Mouse (Mus musculus) lung, embryonic 16.5 days (tissue): ENCODE measurements at regions not wholly inside any gene's neighbourhood (a gene's known extent, or its start where the extent isn't known, plus 50 kb on each side); places are given as distances from the start of the nearest gene placed in this dataset.

Experiments used
- ATAC-seq: fragments of 200-750 bp; cut with Nextera tagmentation; 2 replicates; pipeline ENCODE4 v1.8.0; 2017; ENCODE audit warnings: low read depth, mild to moderate bottlenecking, moderate library complexity
- H3K27ac ChIP-seq: fragments of 300-500 bp; sonication (generic); 2 replicates; pipeline ENCODE4 v1.5.1; 2014; ENCODE audit warnings: mild to moderate bottlenecking, control low read depth, low read length
- H3K27me3 ChIP-seq: fragments of 300-500 bp; sonication (generic); 2 replicates; pipeline ENCODE4 v1.6.1; 2014; ENCODE audit warnings: low read depth, low read length, mixed read lengths; ENCODE audit not compliant: control insufficient read depth, insufficient read depth
- H3K36me3 ChIP-seq: fragments of 300-500 bp; sonication (generic); 2 replicates; pipeline ENCODE4 v1.6.1; 2014; ENCODE audit warnings: low read length; ENCODE audit not compliant: control insufficient read depth, insufficient read depth
- H3K4me1 ChIP-seq: fragments of 300-500 bp; sonication (generic); replicated peaks from 2 replicates; pipeline ENCODE4 v1.6.1; 2014; ENCODE audit warnings: low read length, mixed read lengths; ENCODE audit not compliant: control insufficient read depth, insufficient read depth
- H3K4me2 ChIP-seq: fragments of 300-500 bp; sonication (generic); 2 replicates; pipeline ENCODE4 v1.6.1; 2014; ENCODE audit warnings: low read depth, low read length, control low read depth
- H3K4me3 ChIP-seq: fragments of 300-500 bp; sonication (generic); 2 replicates; pipeline ENCODE4 v1.5.1; 2014; ENCODE audit warnings: mild to moderate bottlenecking, low read length, control low read depth
- H3K9ac ChIP-seq: fragments of 300-500 bp; sonication (generic); 2 replicates; pipeline ENCODE4 v1.6.1; 2014; ENCODE audit warnings: low read length, control low read depth
- H3K9me3 ChIP-seq: fragments of 300-500 bp; sonication (generic); 2 replicates; pipeline ENCODE4 v1.6.1; 2016; ENCODE audit warnings: low read length; ENCODE audit not compliant: control insufficient read depth
- WGBS: fragments of 180-500 bp; shearing (Covaris S2); extraction: QIAGEN DNeasy Blood & Tissue Kit; methylation state at CpG from one replicate; pipeline ENCODE4 v1.1.7; 2014; 5-methylcytosine and 5-hydroxymethylcytosine counted together

DNA sequence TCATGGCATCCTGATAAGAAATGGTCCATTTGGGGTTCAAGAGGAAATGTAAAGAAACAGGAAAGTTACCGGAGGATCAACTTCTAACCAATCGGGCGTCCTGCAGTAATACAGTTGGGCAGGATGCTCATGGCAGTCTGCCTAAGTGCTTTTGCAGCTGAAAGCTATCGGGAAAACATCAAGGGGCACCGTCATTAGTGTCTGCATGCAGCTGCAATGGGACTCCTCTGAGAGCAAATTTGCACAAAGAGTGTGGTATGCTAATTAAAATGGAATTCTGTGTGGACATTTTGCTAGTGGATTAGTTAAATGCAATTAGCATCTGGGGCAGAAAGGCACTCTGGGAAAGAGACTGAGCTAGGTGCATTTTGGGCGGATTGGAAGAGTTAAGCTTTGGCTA is 160.3 kb downstream of the Utp18 start:
- Histone ChIP-seq H3K9ac (no peak overlapping the region), H3K9me3 (no peaks in the 10 kb centered on the region), H3K27me3 (no peaks in the 10 kb centered on the region), H3K4me2 (no peak overlapping the region), H3K27ac (no peak overlapping the region), H3K4me3 (no peak overlapping the region), H3K36me3 (no peaks in the 10 kb centered on the region), H3K4me1 (no peaks in the 10 kb centered on the region)
- WGBS, result 64% methylated on average over 6 of the region's 6 CpGs
- ATAC-seq, result no peak

GRCm38 (mm10) chr11:93719141-93719540 is 166.4 kb downstream of the Utp18 start:
- Histone ChIP-seq H3K4me2 (no peak overlapping the region), H3K9ac (no peak overlapping the region), H3K27ac (no peak overlapping the region), H3K9me3 (no peaks in the 10 kb centered on the region), H3K27me3 (no peaks in the 10 kb centered on the region), H3K36me3 (no peaks in the 10 kb centered on the region), H3K4me1 (no peaks in the 10 kb centered on the region), H3K4me3 (no peak overlapping the region)
- ATAC-seq, result no peak
- 77% methylated on average over 2 of the region's 2 CpGs for WGBS

GRCm38 (mm10) chr11:93709686-93710085 is 175.9 kb downstream of the Utp18 start:
- ATAC-seq, result no peak
- H3K27ac ChIP-seq, result no peak overlapping the region
- H3K4me3 ChIP-seq, result no peak overlapping the region
- no peak overlapping the region for H3K9ac ChIP-seq
- H3K4me1 ChIP-seq, result no peaks in the 10 kb centered on the region
- 54% methylated on average over 4 of the region's 4 CpGs for WGBS
- H3K36me3 ChIP-seq, result no peaks in the 10 kb centered on the region
- no peak overlapping the region for H3K4me2 ChIP-seq
- H3K9me3 ChIP-seq, result no peaks in the 10 kb centered on the region
- H3K27me3 ChIP-seq, result no peaks in the 10 kb centered on the region

DNA sequence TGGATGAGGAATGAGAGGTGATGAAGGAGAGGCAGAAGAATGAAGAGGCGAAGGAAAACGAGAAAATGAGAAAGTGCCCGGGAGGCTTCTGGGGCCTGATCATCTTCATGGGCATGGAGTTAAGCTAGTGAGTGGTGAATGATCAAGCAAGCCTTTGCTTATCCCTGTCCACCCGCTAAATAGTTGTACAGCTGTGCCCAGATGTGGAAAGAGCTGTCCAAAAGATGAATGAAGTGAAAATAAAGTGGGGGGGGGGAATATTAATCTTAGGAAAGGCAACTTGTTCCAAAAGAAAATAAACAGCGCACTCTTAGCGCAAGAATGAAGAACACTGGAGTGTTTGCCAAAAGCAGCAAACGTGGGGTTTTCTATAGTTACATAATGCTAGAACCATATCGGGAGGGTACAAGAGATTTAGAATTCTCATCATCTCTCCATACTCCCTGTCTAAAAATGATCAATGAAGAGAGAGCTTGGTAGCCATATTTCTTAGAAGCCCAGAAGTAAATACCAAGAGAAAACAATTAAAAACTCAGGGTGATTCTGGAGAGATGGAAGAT is 188.5 kb downstream of the Utp18 start:
- peak; percentile 80 for ATAC-seq
- 39% methylated on average over 8 of the region's 8 CpGs for WGBS
- no peak overlapping the region for H3K4me2 ChIP-seq

GRCm38 (mm10) chr11:93696096-93696890 is 189.3 kb downstream of the Utp18 start:
- Histone ChIP-seq H3K36me3 (no peaks in the 10 kb centered on the region), H3K9me3 (no peaks in the 10 kb centered on the region), H3K4me1 (no peaks in the 10 kb centered on the region), H3K4me2 (no peak overlapping the region), H3K27me3 (no peaks in the 10 kb centered on the region), H3K27ac (no peak overlapping the region), H3K9ac (no peak overlapping the region), H3K4me3 (no peak overlapping the region)
- no peak for ATAC-seq
- WGBS, result 60% methylated on average over 12 of the region's 12 CpGs

More for the DNA sequence above, 188.5 kb downstream of the Utp18 start:
- H3K27me3 ChIP-seq, result no peaks in the 10 kb centered on the region
- H3K4me1 ChIP-seq, result no peaks in the 10 kb centered on the region
- no peak overlapping the region for H3K9ac ChIP-seq
- H3K36me3 ChIP-seq, result no peaks in the 10 kb centered on the region
- no peak overlapping the region for H3K27ac ChIP-seq
- H3K9me3 ChIP-seq, result no peaks in the 10 kb centered on the region
- no peak overlapping the region for H3K4me3 ChIP-seq

GRCm38 (mm10) chr11:93683691-93684090 is 201.9 kb downstream of the Utp18 start:
- H3K36me3 ChIP-seq, result no peaks in the 10 kb centered on the region
- WGBS, result 67% methylated on average over 5 of the region's 5 CpGs
- no peak overlapping the region for H3K4me3 ChIP-seq
- no peaks in the 10 kb centered on the region for H3K4me1 ChIP-seq
- H3K4me2 ChIP-seq, result no peak overlapping the region
- H3K27ac ChIP-seq, result no peak overlapping the region
- ATAC-seq, result no peak
- no peaks in the 10 kb centered on the region for H3K27me3 ChIP-seq
- no peaks in the 10 kb centered on the region for H3K9me3 ChIP-seq
- no peak overlapping the region for H3K9ac ChIP-seq

GRCm38 (mm10) chr11:93676299-93676698 is 209.3 kb downstream of the Utp18 start:
- no peaks in the 10 kb centered on the region for H3K4me1 ChIP-seq
- H3K4me2 ChIP-seq, result no peak overlapping the region
- no peaks in the 10 kb centered on the region for H3K9me3 ChIP-seq
- H3K27ac ChIP-seq, result no peak overlapping the region
- H3K36me3 ChIP-seq, result no peaks in the 10 kb centered on the region
- ATAC-seq, result no peak
- no peak overlapping the region for H3K4me3 ChIP-seq
- WGBS, result 83% methylated on average over 5 of the region's 5 CpGs
- no peak overlapping the region for H3K9ac ChIP-seq
- H3K27me3 ChIP-seq, result no peaks in the 10 kb centered on the region

- H3K9me3 ChIP-seq, result no peaks in the 10 kb centered on the region
- H3K27ac ChIP-seq, result no peak overlapping the region
- no peak overlapping the region for H3K4me3 ChIP-seq
- no peak for ATAC-seq
- no peak overlapping the region for H3K4me2 ChIP-seq
- H3K4me1 ChIP-seq, result no peaks in the 10 kb centered on the region
- no peaks in the 10 kb centered on the region for H3K27me3 ChIP-seq
- H3K36me3 ChIP-seq, result no peaks in the 10 kb centered on the region
- no peak overlapping the region for H3K9ac ChIP-seq
- 49% methylated on average over 3 of the region's 3 CpGs for WGBS
These were observed 213.5 kb downstream of the Utp18 start for GRCm38 (mm10) chr11:93672025-93672424.

- no peak for ATAC-seq
- H3K36me3 ChIP-seq, result no peaks in the 10 kb centered on the region
- no peaks in the 10 kb centered on the region for H3K9me3 ChIP-seq
- no peak overlapping the region for H3K9ac ChIP-seq
- no peak overlapping the region for H3K27ac ChIP-seq
- H3K27me3 ChIP-seq, result no peaks in the 10 kb centered on the region
- no peak overlapping the region for H3K4me2 ChIP-seq
- H3K4me3 ChIP-seq, result no peak overlapping the region
- 51% methylated on average over 2 of the region's 2 CpGs for WGBS
- H3K4me1 ChIP-seq, result no peaks in the 10 kb centered on the region
These were observed 223.9 kb downstream of the Utp18 start for GRCm38 (mm10) chr11:93661657-93662056.
